Mouse (Mus musculus) spleen, adult 2 months (tissue): ENCODE data around the gene Slc30a1.

Source experiments
- CTCF ChIP-seq: fragments of 200-500 bp; IDR thresholded peaks from 2 replicates; pipeline ENCODE4 v1.5.1; 2011; ENCODE audit warnings: mild to moderate bottlenecking, inconsistent platforms; ENCODE audit not compliant: insufficient read depth, insufficient read length, insufficient replicate concordance; ENCODE audit errors: extremely low read depth
- POLR2A ChIP-seq: fragments of 200-500 bp; IDR thresholded peaks from 2 replicates; pipeline ENCODE4 v1.6.1; 2011; ENCODE audit warnings: low read depth, low read length, inconsistent platforms

GRCm38 (mm10) chr1:191950611-191951010 is 44.0 kb downstream of the Slc30a1 start:
- TF ChIP-seq POLR2A: no peak
- TF ChIP-seq CTCF: no peak
